Mouse (Mus musculus) limb, embryonic 15.5 days (tissue): ENCODE measurements around the gene Mecom. TPM values are rescaled to one million over a fixed set of nuclear protein-coding genes. Genes with fewer than 3 reads are reported as not detected.
A peak's percentile ranks its signal among the peaks of the same experiment; 100 is the strongest.

Experiments used
- ATAC-seq: fragments of 200-750 bp; cut with Nextera tagmentation; 2 replicates; pipeline ENCODE4 v1.8.0; 2017; ENCODE audit warnings: low read depth, moderate TSS enrichment; ENCODE audit not compliant: insufficient number of reproducible peaks, low FRiP score, low TSS enrichment
- H3K27ac ChIP-seq: fragments of 300-500 bp; sonication (generic); 2 replicates; pipeline ENCODE4 v1.5.1; 2015; ENCODE audit warnings: moderate library complexity, mild to moderate bottlenecking, inconsistent platforms
- H3K27me3 ChIP-seq: fragments of 300-500 bp; sonication (generic); 2 replicates; pipeline ENCODE4 v1.6.1; 2015; ENCODE audit warnings: inconsistent platforms
- H3K36me3 ChIP-seq: fragments of 300-500 bp; sonication (generic); 2 replicates; pipeline ENCODE4 v1.6.1; 2015; ENCODE audit warnings: inconsistent platforms
- H3K4me1 ChIP-seq: fragments of 300-500 bp; sonication (generic); 2 replicates; pipeline ENCODE4 v1.6.1; 2015; ENCODE audit warnings: inconsistent platforms
- H3K4me2 ChIP-seq: fragments of 300-500 bp; sonication (generic); 2 replicates; pipeline ENCODE4 v1.6.1; 2015; ENCODE audit warnings: mild to moderate bottlenecking, inconsistent platforms
- H3K4me3 ChIP-seq: fragments of 300-500 bp; sonication (generic); 2 replicates; pipeline ENCODE4 v1.5.1; 2015; ENCODE audit warnings: mild to moderate bottlenecking, inconsistent platforms
- H3K9ac ChIP-seq: fragments of 300-500 bp; sonication (generic); 2 replicates; pipeline ENCODE4 v1.6.1; 2015; ENCODE audit warnings: inconsistent platforms
- H3K9me3 ChIP-seq: fragments of 300-500 bp; sonication (generic); 2 replicates; pipeline ENCODE4 v1.6.1; 2016; ENCODE audit warnings: inconsistent platforms
- WGBS: fragments of 180-500 bp; shearing (Covaris S2); methylation state at CpG from one replicate; pipeline ENCODE4 v1.1.7; 2015; 5-methylcytosine and 5-hydroxymethylcytosine counted together
- polyA plus RNA-seq: library from polyadenylated mRNA; unstranded; fragments of >200 nt; fragmentation: Nextera tagmentation; extraction: Ambion mirVana; gene quantifications from 2 replicates; pipeline ENCODE4 v1.2.1, GENCODE M21; 2015

The Mecom gene
- polyA plus RNA-seq, 1 experiment from 2014 or later: 38.4 TPM

- 56% methylated on average over 6 of the region's 6 CpGs for WGBS
- Histone ChIP-seq H3K9ac (no peak overlapping the region), H3K4me1 (no peaks in the 10 kb centered on the region)
Observed at GRCm38 (mm10) chr3:30379301-30379700, 168.5 kb downstream of the Mecom start.

GRCm38 (mm10) chr3:30371472-30371871 lies 176.3 kb downstream of the Mecom start:
- Histone ChIP-seq H3K4me3 (no peak overlapping the region), H3K9ac (no peak overlapping the region), H3K36me3 (no peaks in the 10 kb centered on the region), H3K4me2 (no peak overlapping the region), H3K9me3 (no peaks in the 10 kb centered on the region), H3K27ac (no peak overlapping the region), H3K27me3 (no peaks in the 10 kb centered on the region), H3K4me1 (no peaks in the 10 kb centered on the region)
- no peak for ATAC-seq
- 66% methylated on average over 7 of the region's 7 CpGs for WGBS

More at GRCm38 (mm10) chr3:30379301-30379700, 168.5 kb downstream of the Mecom start:
- no peak overlapping the region for H3K27ac ChIP-seq
- no peaks in the 10 kb centered on the region for H3K27me3 ChIP-seq
- no peak for ATAC-seq
- H3K36me3 ChIP-seq: no peaks in the 10 kb centered on the region
- H3K4me2 ChIP-seq: no peak overlapping the region
- H3K4me3 ChIP-seq: no peak overlapping the region
- H3K9me3 ChIP-seq: no peaks in the 10 kb centered on the region

- ATAC-seq: no peak
- 72% methylated on average over 16 of the region's 16 CpGs for whole genome bisulfite sequencing
- Histone ChIP-seq H3K9ac (no peak overlapping the region), H3K36me3 (no peaks in the 10 kb centered on the region), H3K4me3 (no peak overlapping the region), H3K27ac (no peak overlapping the region), H3K27me3 (no peaks in the 10 kb centered on the region), H3K4me1 (no peaks in the 10 kb centered on the region), H3K4me2 (no peak overlapping the region), H3K9me3 (no peaks in the 10 kb centered on the region)
Observed at GRCm38 (mm10) chr3:30370860-30371455, 176.8 kb downstream of the Mecom start.

- ATAC-seq: no peak
Observed at GRCm38 (mm10) chr3:30366621-30367020, 181.2 kb downstream of the Mecom start.

GRCm38 (mm10) chr3:30361190-30361589 lies 186.6 kb downstream of the Mecom start:
- Histone ChIP-seq H3K9ac (no peak overlapping the region), H3K27ac (no peak overlapping the region), H3K9me3 (no peaks in the 10 kb centered on the region), H3K36me3 (no peaks in the 10 kb centered on the region), H3K27me3 (no peaks in the 10 kb centered on the region), H3K4me3 (no peak overlapping the region), H3K4me2 (no peak overlapping the region), H3K4me1 (peaks cover 21% of the 10 kb centered on the region)
- WGBS: 57% methylated on average over 5 of the region's 5 CpGs
- 0 out of 2 replicates have a peak, but pooled peaks have one; percentile 24 for ATAC-seq

More at GRCm38 (mm10) chr3:30366621-30367020, 181.2 kb downstream of the Mecom start:
- Histone ChIP-seq H3K4me1 (no peaks in the 10 kb centered on the region; the same call in 1 of the 2 replicates), H3K27me3 (no peaks in the 10 kb centered on the region), H3K4me2 (no peak overlapping the region), H3K9ac (no peak overlapping the region), H3K9me3 (no peaks in the 10 kb centered on the region), H3K36me3 (no peaks in the 10 kb centered on the region), H3K4me3 (no peak overlapping the region), H3K27ac (no peak overlapping the region)
- 88% methylated on average over 7 of the region's 7 CpGs for WGBS

- Histone ChIP-seq H3K4me2 (no peak overlapping the region), H3K9me3 (no peaks in the 10 kb centered on the region), H3K36me3 (no peaks in the 10 kb centered on the region), H3K4me1 (peaks cover 2% of the 10 kb centered on the region; the same call in 1 of the 2 replicates), H3K27me3 (no peaks in the 10 kb centered on the region), H3K27ac (no peak overlapping the region), H3K4me3 (no peak overlapping the region), H3K9ac (no peak overlapping the region)
- WGBS: 48% methylated on average over 6 of the region's 6 CpGs
- no peak for ATAC-seq
Observed at GRCm38 (mm10) chr3:30353878-30354727, 193.7 kb downstream of the Mecom start.

- Histone ChIP-seq H3K4me2 (no peak overlapping the region), H3K27me3 (no peaks in the 10 kb centered on the region), H3K36me3 (no peaks in the 10 kb centered on the region), H3K9me3 (no peaks in the 10 kb centered on the region), H3K27ac (no peak overlapping the region), H3K4me3 (no peak overlapping the region), H3K9ac (no peak overlapping the region), H3K4me1 (peaks cover 13% of the 10 kb centered on the region)
- ATAC-seq: no peak
- 23% methylated on average over 7 of the region's 7 CpGs for WGBS
Observed at GRCm38 (mm10) chr3:30349279-30349678, 198.5 kb downstream of the Mecom start.

- H3K27me3 ChIP-seq: no peaks in the 10 kb centered on the region
- no peak overlapping the region for H3K27ac ChIP-seq
- H3K4me2 ChIP-seq: no peak overlapping the region
- no peak for ATAC-seq
- peaks cover 13% of the 10 kb centered on the region for H3K4me1 ChIP-seq
- H3K36me3 ChIP-seq: no peaks in the 10 kb centered on the region
- H3K4me3 ChIP-seq: no peak overlapping the region
- H3K9me3 ChIP-seq: no peaks in the 10 kb centered on the region
- 81% methylated on average over 4 of the region's 4 CpGs for WGBS
- H3K9ac ChIP-seq: no peak overlapping the region
Observed at GRCm38 (mm10) chr3:30344151-30344550, 203.7 kb downstream of the Mecom start.

GRCm38 (mm10) chr3:30332337-30332736 lies 215.5 kb downstream of the Mecom start:
- no peak overlapping the region for H3K9ac ChIP-seq
- H3K27ac ChIP-seq: no peak overlapping the region
- no peak overlapping the region for H3K4me3 ChIP-seq
- no peaks in the 10 kb centered on the region; the same call in 1 of the 2 replicates for H3K4me1 ChIP-seq
- no peak overlapping the region for H3K4me2 ChIP-seq
- no peak for ATAC-seq
- H3K27me3 ChIP-seq: no peaks in the 10 kb centered on the region
- WGBS: 72% methylated on average over 6 of the region's 6 CpGs
- H3K36me3 ChIP-seq: no peaks in the 10 kb centered on the region
- H3K9me3 ChIP-seq: no peaks in the 10 kb centered on the region

- Histone ChIP-seq H3K9ac (no peak overlapping the region), H3K36me3 (no peaks in the 10 kb centered on the region), H3K9me3 (no peaks in the 10 kb centered on the region), H3K4me1 (no peaks in the 10 kb centered on the region), H3K4me2 (no peak overlapping the region), H3K4me3 (no peak overlapping the region), H3K27ac (no peak overlapping the region), H3K27me3 (no peaks in the 10 kb centered on the region)
- 73% methylated on average over 3 of the region's 3 CpGs for WGBS
- ATAC-seq: no peak
Observed at GRCm38 (mm10) chr3:30330476-30330875, 217.3 kb downstream of the Mecom start.

- no peak overlapping the region for H3K9ac ChIP-seq
- H3K36me3 ChIP-seq: no peaks in the 10 kb centered on the region
- H3K4me3 ChIP-seq: no peak overlapping the region
- no peaks in the 10 kb centered on the region for H3K9me3 ChIP-seq
- no peak for ATAC-seq
- H3K27me3 ChIP-seq: no peaks in the 10 kb centered on the region
- H3K27ac ChIP-seq: no peak overlapping the region
- H3K4me1 ChIP-seq: no peaks in the 10 kb centered on the region
- 64% methylated on average over 3 of the region's 3 CpGs for WGBS
- no peak overlapping the region for H3K4me2 ChIP-seq
Observed at GRCm38 (mm10) chr3:30330021-30330420, 217.8 kb downstream of the Mecom start.

GRCm38 (mm10) chr3:30314955-30315354 lies 232.9 kb downstream of the Mecom start:
- Histone ChIP-seq H3K36me3 (no peaks in the 10 kb centered on the region), H3K9me3 (no peaks in the 10 kb centered on the region), H3K27me3 (no peaks in the 10 kb centered on the region), H3K4me2 (no peak overlapping the region), H3K9ac (no peak overlapping the region), H3K4me1 (peaks cover 3% of the 10 kb centered on the region; the same call in 1 of the 2 replicates), H3K27ac (no peak overlapping the region), H3K4me3 (no peak overlapping the region)
- no peak for ATAC-seq
- WGBS: 47% methylated on average over 2 of the region's 2 CpGs
